Mouse (Mus musculus): ENCODE measurements around the gene Gcnt1.

DNA sequence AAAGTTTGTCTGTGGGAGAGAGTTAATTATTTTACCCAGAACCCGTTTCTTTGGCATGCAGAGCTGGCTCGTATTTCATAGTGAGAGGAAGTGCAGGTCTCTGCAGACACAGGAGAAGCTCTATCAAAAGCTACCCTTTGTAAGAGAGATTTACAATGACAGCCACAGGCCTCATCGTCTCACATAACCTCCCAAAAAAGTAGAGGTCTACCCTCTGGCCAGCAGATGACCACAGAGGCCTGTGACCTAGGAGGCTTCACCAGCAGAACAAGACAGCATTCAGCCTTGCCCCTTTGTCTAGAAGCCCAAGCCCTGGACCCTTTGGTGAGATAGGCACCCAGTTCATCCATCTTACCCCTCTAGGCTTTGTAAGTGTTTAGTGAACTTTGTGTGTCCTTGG is 53.9 kb downstream of the Gcnt1 start:
- TF ChIP-seq CTCF (IDR thresholded peaks at IDR 0.05; ENCODE audit: insufficient read depth, low read length) (no peak), POLR2A (IDR thresholded peaks at IDR 0.05; ENCODE audit: borderline replicate concordance, extremely low read depth, low read depth, low read length) (no peak)
